Mouse (Mus musculus) hindbrain, embryonic 11.5 days (tissue): Measurements from ENCODE around the gene Ggt1. TPM values are rescaled to one million over a fixed set of nuclear protein-coding genes. Genes with fewer than 3 reads are reported as not detected.

Experiments
- ATAC-seq: fragments of 200-750 bp; cut with Nextera tagmentation; 2 replicates; pipeline ENCODE4 v1.8.0; 2017; ENCODE audit warnings: mild to moderate bottlenecking, moderate TSS enrichment, moderate library complexity; ENCODE audit not compliant: low FRiP score
- DNase-seq: peaks from one replicate; pipeline ENCODE4 v3.0.0-alpha.2; 2015; ENCODE audit warnings: low spot score
- H3K27ac ChIP-seq: fragments of 300-500 bp; sonication (generic); 2 replicates; pipeline ENCODE4 v1.5.1; 2014; ENCODE audit warnings: mild to moderate bottlenecking, low read depth, low read length
- H3K27me3 ChIP-seq: fragments of 300-500 bp; sonication (generic); 2 replicates; pipeline ENCODE4 v1.6.1; 2014; ENCODE audit warnings: mild to moderate bottlenecking, low read length, moderate library complexity, mixed read lengths; ENCODE audit not compliant: control insufficient read depth, insufficient read depth
- H3K36me3 ChIP-seq: fragments of 300-500 bp; sonication (generic); 2 replicates; pipeline ENCODE4 v1.6.1; 2014; ENCODE audit warnings: mild to moderate bottlenecking, low read length, moderate library complexity, mixed read lengths; ENCODE audit not compliant: control insufficient read depth, insufficient read depth
- H3K4me1 ChIP-seq: fragments of 300-500 bp; sonication (generic); replicated peaks from 2 replicates; pipeline ENCODE4 v1.6.1; 2014; ENCODE audit warnings: low read length, mixed read lengths; ENCODE audit not compliant: control insufficient read depth, insufficient read depth
- H3K4me2 ChIP-seq: fragments of 300-500 bp; sonication (generic); replicated peaks from 2 replicates; pipeline ENCODE4 v1.6.1; 2014; ENCODE audit warnings: mild to moderate bottlenecking, low read depth, low read length
- H3K4me3 ChIP-seq: fragments of 300-500 bp; sonication (generic); 2 replicates; pipeline ENCODE4 v1.5.1; 2014; ENCODE audit warnings: low read depth, low read length
- H3K9ac ChIP-seq: fragments of 300-500 bp; sonication (generic); 2 replicates; pipeline ENCODE4 v1.6.1; 2014; ENCODE audit warnings: low read depth, low read length
- H3K9me3 ChIP-seq: fragments of 300-500 bp; sonication (generic); 2 replicates; pipeline ENCODE4 v1.6.1; 2016; ENCODE audit warnings: low read length; ENCODE audit not compliant: control insufficient read depth
- WGBS: fragments of 180-500 bp; shearing (Covaris S2); extraction: QIAGEN DNeasy Blood & Tissue Kit; methylation state at CpG from one replicate; pipeline ENCODE4 v1.1.7; 2014; 5-methylcytosine and 5-hydroxymethylcytosine counted together
- polyA plus RNA-seq: library from polyadenylated mRNA; unstranded; fragments of >200 nt; fragmentation: Nextera tagmentation; extraction: Ambion mirVana; gene quantifications from 2 replicates; pipeline ENCODE4 v1.2.1, GENCODE M21; 2014

Gene Ggt1
- polyA plus RNA-seq, 1 experiment from 2014 or later: 2.2 TPM

DNA sequence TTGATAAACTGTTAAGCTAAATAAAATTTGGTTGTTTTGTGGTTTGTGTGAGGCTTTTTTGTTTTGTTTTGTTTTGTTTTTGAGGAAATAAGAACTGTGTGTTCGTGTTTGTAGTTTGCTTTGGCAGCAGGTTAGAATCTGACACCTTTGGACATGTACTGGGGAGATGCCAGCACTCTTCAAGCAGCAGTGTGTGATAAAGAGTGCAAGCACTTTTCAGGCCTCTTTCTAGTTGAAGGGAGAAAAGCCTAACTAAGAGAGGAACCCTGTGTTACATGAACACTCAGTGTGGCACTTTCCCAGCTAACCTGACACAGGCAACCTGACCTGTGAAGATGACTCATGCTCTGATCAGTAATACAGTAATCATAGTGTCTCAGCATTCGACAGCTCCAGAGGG lies 26.0 kb upstream of the Ggt1 start:
- Histone ChIP-seq H3K4me1 (no peaks in the 10 kb centered on the region), H3K36me3 (0 out of 2 replicates have a peak, but pooled peaks cover 3% of the 10 kb centered on the region), H3K4me2 (no peak overlapping the region), H3K27me3 (no peaks in the 10 kb centered on the region), H3K4me3 (no peak overlapping the region), H3K27ac (no peak overlapping the region), H3K9me3 (no peaks in the 10 kb centered on the region), H3K9ac (no peak overlapping the region)
- WGBS: 91% methylated on average over 2 of the region's 2 CpGs
- no peak for DNase-seq
- ATAC-seq: no peak

GRCm38 (mm10) chr10:75536123-75536522 lies 25.3 kb upstream of the Ggt1 start:
- 91% methylated on average over 5 of the region's 5 CpGs for WGBS
- H3K9me3 ChIP-seq: no peaks in the 10 kb centered on the region
- H3K9ac ChIP-seq: no peak overlapping the region
- H3K4me1 ChIP-seq: no peaks in the 10 kb centered on the region
- H3K36me3 ChIP-seq: 0 out of 2 replicates have a peak, but pooled peaks cover 3% of the 10 kb centered on the region
- no peak overlapping the region for H3K4me2 ChIP-seq
- no peak for DNase-seq
- no peak overlapping the region for H3K4me3 ChIP-seq
- H3K27me3 ChIP-seq: no peaks in the 10 kb centered on the region
- no peak for ATAC-seq
- no peak overlapping the region for H3K27ac ChIP-seq

DNA sequence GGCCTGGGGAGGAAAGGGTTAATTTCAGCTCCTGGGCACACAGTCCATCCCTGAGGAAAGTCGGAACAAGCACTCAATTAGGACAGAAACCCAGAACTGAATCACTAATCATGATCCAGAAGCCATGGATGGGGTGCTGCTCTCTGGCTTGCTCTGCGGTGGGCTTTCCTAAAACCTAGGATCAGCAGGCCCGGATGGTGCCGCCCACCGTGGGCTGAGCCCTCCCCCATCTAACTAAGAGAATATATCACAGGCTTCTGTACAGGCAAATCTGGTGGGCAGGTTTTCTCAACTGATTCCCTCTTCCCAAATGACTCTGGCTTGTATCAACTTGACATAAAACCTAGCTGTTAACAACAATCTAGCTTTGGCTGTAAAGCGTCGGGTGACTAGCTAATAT lies 13.5 kb upstream of the Ggt1 start:
- ATAC-seq (no peak), DNase-seq (no peak)
- Histone ChIP-seq H3K36me3 (no peaks in the 10 kb centered on the region), H3K27me3 (no peaks in the 10 kb centered on the region), H3K9me3 (no peaks in the 10 kb centered on the region), H3K4me2 (no peak overlapping the region), H3K27ac (no peak overlapping the region), H3K4me1 (no peaks in the 10 kb centered on the region), H3K4me3 (no peak overlapping the region), H3K9ac (no peak overlapping the region)
- WGBS: 84% methylated on average over 7 of the region's 7 CpGs

DNA sequence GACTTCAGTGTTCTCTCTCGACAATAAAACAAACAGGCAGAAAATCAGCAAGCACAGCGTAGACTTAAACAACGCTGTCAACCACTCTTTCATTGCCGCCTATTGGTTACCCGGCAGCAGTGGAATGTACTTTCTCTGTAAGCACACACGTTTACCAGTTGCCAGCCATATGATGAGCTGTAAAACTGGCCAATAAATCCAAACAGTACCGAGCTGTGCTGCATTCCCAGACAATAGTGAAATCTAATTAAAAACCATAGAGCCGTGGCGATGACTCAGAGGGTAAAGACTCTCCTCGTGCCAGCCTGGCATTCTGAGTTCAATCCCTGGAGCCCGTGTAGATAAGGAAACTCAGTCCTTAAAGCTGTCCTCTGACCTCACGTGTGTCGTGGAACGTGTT lies 12.9 kb upstream of the Ggt1 start:
- ATAC-seq: no peak
- Histone ChIP-seq H3K9me3 (no peaks in the 10 kb centered on the region), H3K36me3 (no peaks in the 10 kb centered on the region), H3K4me1 (no peaks in the 10 kb centered on the region), H3K9ac (no peak overlapping the region), H3K27ac (no peak overlapping the region), H3K4me3 (no peak overlapping the region), H3K4me2 (no peak overlapping the region), H3K27me3 (no peaks in the 10 kb centered on the region)
- 81% methylated on average over 14 of the region's 14 CpGs for WGBS
- no peak for DNase-seq

- ATAC-seq: no peak
- whole genome bisulfite sequencing: 77% methylated on average over 7 of the region's 7 CpGs
- no peaks in the 10 kb centered on the region for H3K9me3 ChIP-seq
- DNase-seq: no peak
- no peak overlapping the region for H3K4me2 ChIP-seq
- H3K4me3 ChIP-seq: no peak overlapping the region
- H3K4me1 ChIP-seq: no peaks in the 10 kb centered on the region
- H3K36me3 ChIP-seq: no peaks in the 10 kb centered on the region
- no peaks in the 10 kb centered on the region for H3K27me3 ChIP-seq
- H3K27ac ChIP-seq: no peak overlapping the region
- H3K9ac ChIP-seq: no peak overlapping the region
These were observed 11.5 kb upstream of the Ggt1 start for GRCm38 (mm10) chr10:75549886-75550285.

- Histone ChIP-seq H3K9me3 (no peaks in the 10 kb centered on the region), H3K27me3 (no peaks in the 10 kb centered on the region), H3K36me3 (no peaks in the 10 kb centered on the region), H3K4me1 (no peaks in the 10 kb centered on the region), H3K27ac (no peak overlapping the region), H3K9ac (no peak overlapping the region), H3K4me2 (no peak overlapping the region), H3K4me3 (no peak overlapping the region)
- no peak for DNase-seq
- ATAC-seq: no peak
- WGBS: 51% methylated on average over 12 of the region's 12 CpGs
These were observed 10.2 kb upstream of the Ggt1 start for GRCm38 (mm10) chr10:75551175-75551574.

- Histone ChIP-seq H3K9ac (no peak overlapping the region), H3K27me3 (no peaks in the 10 kb centered on the region), H3K27ac (no peak overlapping the region), H3K4me2 (no peak overlapping the region), H3K9me3 (no peaks in the 10 kb centered on the region), H3K4me3 (no peak overlapping the region), H3K36me3 (no peaks in the 10 kb centered on the region), H3K4me1 (no peaks in the 10 kb centered on the region)
- DNase-seq: no peak
- ATAC-seq: no peak
- 95% methylated on average over 2 of the region's 2 CpGs for WGBS
These were observed 9.3 kb upstream of the Ggt1 start for GRCm38 (mm10) chr10:75552106-75552505.

GRCm38 (mm10) chr10:75552701-75553450 lies 8.5 kb upstream of the Ggt1 start:
- no peaks in the 10 kb centered on the region for H3K9me3 ChIP-seq
- ATAC-seq (no peak), DNase-seq (no peak)
- no peak overlapping the region for H3K4me3 ChIP-seq
- H3K27ac ChIP-seq: no peak overlapping the region
- H3K4me2 ChIP-seq: no peak overlapping the region
- 66% methylated on average over 13 of the region's 13 CpGs for WGBS
- no peaks in the 10 kb centered on the region for H3K27me3 ChIP-seq
- no peak overlapping the region for H3K9ac ChIP-seq
- H3K4me1 ChIP-seq: no peaks in the 10 kb centered on the region
- H3K36me3 ChIP-seq: no peaks in the 10 kb centered on the region

- 89% methylated on average over 8 of the region's 8 CpGs for WGBS
- H3K4me2 ChIP-seq: no peak overlapping the region
- no peak overlapping the region for H3K4me3 ChIP-seq
- no peak overlapping the region for H3K9ac ChIP-seq
- ATAC-seq: no peak
- H3K36me3 ChIP-seq: no peaks in the 10 kb centered on the region
- DNase-seq: no peak
- H3K4me1 ChIP-seq: no peaks in the 10 kb centered on the region
- H3K27me3 ChIP-seq: peaks cover 2% of the 10 kb centered on the region; the same call in 1 of the 2 replicates
- H3K9me3 ChIP-seq: no peaks in the 10 kb centered on the region
- H3K27ac ChIP-seq: no peak overlapping the region
These were observed 7.3 kb upstream of the Ggt1 start for GRCm38 (mm10) chr10:75554090-75554489.
